Mouse (Mus musculus) urinary bladder, adult 2 months (tissue): ENCODE results near the gene Abcb1b. TPM values are rescaled to one million over a fixed set of nuclear protein-coding genes. Genes with fewer than 3 reads are reported as not detected.

Experiments used
- polyA plus RNA-seq: library from polyadenylated mRNA; depleted of rRNA; stranded (reverse); fragments of >200 nt; gene quantifications from 2 replicates; pipeline ENCODE4 v1.2.3, GENCODE M21; 2012; rRNA removed

The Abcb1b gene
- polyA plus RNA-seq, 1 experiment, result 3.9 TPM

Other genes with a start within 250 kb of the Abcb1b start
- gene Rundc3b, start 175.2 kb upstream of the Abcb1b start, polyA plus RNA-seq, result 0.21 and 0.29 TPM in 2 replicates
- gene Abcb1a, start 138.1 kb upstream of the Abcb1b start, polyA plus RNA-seq, result 9.7 and 14.4 TPM in 2 replicates
- gene Abcb4, start 95.6 kb downstream of the Abcb1b start, polyA plus RNA-seq, result 0.18 and 0.31 TPM in 2 replicates
- gene Crot, start 199.2 kb downstream of the Abcb1b start, polyA plus RNA-seq, result 39.8 and 44.8 TPM in 2 replicates